Mouse (Mus musculus) myocyte (in vitro differentiated cells): ENCODE results near the gene Etv6.

Source experiments
- E2F4 ChIP-seq: IDR thresholded peaks from one replicate; pipeline ENCODE4 v1.6.1; 2011; ENCODE audit warnings: mild to moderate bottlenecking, control low read depth, moderate library complexity; ENCODE audit not compliant: insufficient read depth
- POLR2A ChIP-seq: IDR thresholded peaks from one replicate; pipeline ENCODE4 v1.6.1; 2011; ENCODE audit warnings: low read depth, mild to moderate bottlenecking, control low read depth, moderate library complexity; ENCODE audit not compliant: insufficient read length
- TCF12 ChIP-seq: IDR thresholded peaks from one replicate; pipeline ENCODE4 v1.6.1; 2011; ENCODE audit warnings: mild to moderate bottlenecking, control low read depth; ENCODE audit not compliant: poor library complexity, insufficient read depth, severe bottlenecking
- USF1 ChIP-seq: IDR thresholded peaks from one replicate; pipeline ENCODE4 v1.6.1; 2011; ENCODE audit warnings: low read depth, mild to moderate bottlenecking, control low read depth, moderate library complexity

DNA sequence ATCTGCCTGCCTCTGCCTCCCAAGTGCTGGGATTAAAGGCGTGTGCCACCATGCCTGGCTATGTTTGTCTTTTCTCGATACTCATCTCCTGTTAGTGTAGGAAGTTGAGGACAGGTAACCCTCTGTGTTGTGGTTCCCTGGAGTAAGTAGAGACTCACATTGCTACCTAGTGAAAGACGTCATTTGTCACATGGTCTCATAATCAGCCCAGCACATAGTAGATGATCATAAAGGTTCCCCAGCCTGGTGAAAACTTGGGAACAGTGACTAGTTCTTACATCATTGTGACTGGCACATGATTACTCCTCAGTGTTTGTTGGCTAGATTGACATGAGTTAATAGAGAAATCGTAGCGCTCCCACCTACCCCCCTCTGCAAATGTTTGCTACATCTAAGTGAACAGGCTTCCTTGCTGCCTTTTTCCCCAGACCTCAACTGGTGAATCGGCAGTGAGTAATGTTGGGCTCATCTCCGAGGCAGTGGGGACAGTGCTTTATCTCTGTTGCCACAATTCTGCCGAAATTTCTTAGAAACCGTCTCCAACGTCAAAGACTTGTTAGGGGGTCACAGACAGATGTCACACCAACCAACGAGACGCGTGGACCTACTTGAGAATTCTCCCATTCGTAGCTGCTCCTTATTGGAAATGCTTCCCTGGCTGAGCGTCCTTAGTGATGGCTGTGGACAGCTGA lies 46.9 kb downstream of the Etv6 start:
- TF ChIP-seq POLR2A (no peak), E2F4 (no peak), TCF12 (no peak), USF1 (peak; percentile 37)
